Mouse (Mus musculus): Measurements from ENCODE around the gene Slc26a10.
A peak's percentile ranks its signal among the peaks of the same experiment; 100 is the strongest.

Slc26a10 gene

GRCm38 (mm10) chr10:127179871-127180694 lies at the start of gene Slc26a10:
Gene Slc26a10, minus strand, starts transcription at chr10:127180645.
- no peak for DNase-seq

- peak; percentile 79 for DNase-seq
Measured at GRCm38 (mm10) chr10:127228897-127229296, 48.5 kb upstream of the Slc26a10 start.

GRCm38 (mm10) chr10:127227163-127227562 lies 46.7 kb upstream of the Slc26a10 start:
- DNase-seq: no peak

DNA sequence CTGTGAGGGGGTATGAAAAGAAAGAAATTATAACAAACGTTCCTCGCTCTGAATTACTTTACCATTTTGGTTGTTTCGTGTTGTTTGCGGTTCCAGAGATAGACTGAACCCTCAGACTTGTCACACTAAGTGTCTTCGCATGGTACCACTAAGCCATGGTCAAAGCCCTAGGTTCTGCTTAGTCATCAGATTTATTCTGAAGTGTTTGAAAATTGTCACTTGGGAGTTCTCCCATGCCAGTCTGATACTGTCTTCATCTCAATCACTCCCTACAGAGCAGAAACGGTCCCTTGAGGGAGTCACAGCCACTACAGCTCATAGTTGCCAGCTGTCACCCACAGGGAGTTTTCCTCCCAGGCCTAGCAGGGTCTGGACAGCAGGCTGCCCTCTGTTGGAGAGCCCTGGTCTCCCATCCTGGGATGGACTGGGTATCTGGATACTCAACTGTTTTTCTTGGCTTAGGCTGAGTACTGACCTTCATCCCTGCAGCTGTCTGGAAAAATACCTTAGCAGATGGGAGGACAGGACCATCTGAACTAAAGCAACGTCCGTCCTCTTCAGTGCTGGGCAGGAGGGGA lies 46.0 kb upstream of the Slc26a10 start:
- peak; percentile 60 for DNase-seq

DNA sequence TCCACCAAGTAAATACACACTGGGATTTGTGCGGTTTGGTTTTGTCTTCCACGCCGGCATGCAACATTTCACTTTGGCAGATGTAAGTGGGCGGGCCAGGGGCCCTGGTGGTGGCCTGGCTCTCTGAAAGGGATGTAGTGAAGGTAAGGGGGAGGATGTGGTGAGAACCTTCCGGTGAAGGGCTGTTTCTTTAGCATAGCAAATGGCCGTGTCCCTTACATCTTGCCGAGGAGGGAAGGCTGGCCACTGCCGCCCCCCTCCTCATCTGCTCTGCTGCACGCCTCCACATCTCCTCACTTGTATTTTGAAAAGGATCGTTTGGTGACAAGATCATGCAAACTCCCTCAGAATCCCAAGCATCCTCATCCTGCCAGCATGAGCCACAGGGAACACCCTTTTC lies 45.3 kb upstream of the Slc26a10 start:
- DNase-seq: no peak

DNA sequence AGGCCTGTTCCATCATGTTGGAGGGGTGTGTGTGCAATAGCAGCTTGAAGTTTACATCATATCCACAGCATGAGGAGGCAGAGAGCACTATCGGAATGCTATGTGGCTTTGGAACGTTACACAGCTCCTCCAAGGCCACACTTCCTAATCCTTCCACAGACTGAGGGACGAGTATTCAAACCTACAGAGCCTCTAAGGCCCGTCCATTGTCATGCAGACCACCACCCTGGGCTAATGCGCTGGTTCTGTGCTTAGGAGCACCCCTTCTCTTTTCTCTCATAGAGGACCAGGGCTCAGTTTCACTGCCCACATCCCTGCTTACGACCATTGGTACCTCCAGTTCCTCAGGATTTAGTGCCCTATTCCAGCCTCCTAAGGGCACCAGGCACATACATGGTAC lies 44.8 kb upstream of the Slc26a10 start:
- no peak for DNase-seq

GRCm38 (mm10) chr10:127218339-127218738 lies 37.9 kb upstream of the Slc26a10 start:
- no peak for DNase-seq

- DNase-seq: no peak
Measured at GRCm38 (mm10) chr10:127217177-127217576, 36.7 kb upstream of the Slc26a10 start.

- DNase-seq: no peak
Measured at GRCm38 (mm10) chr10:127216456-127216855, 36.0 kb upstream of the Slc26a10 start.

DNA sequence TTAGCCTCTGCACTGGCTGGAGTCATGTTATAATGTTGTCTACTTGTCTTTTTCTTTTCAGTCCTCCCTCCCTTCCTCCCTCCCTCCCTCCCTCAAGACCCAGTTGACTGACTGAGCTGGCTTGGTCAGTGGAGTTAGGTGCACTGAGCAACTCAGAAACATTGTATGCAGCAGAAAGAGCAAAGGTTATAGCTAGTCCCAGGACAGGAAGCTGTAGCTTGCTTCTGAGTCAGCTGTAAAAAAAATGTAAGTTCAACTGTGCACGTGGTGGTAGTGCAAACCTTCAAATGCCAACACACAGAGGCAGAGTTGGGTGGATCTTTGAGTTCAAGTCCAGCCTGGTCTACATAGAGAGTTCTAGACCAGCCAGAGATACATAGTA lies 34.0 kb upstream of the Slc26a10 start:
- no peak for DNase-seq

- DNase-seq: no peak
Measured at GRCm38 (mm10) chr10:127213704-127214421, 33.4 kb upstream of the Slc26a10 start.

- DNase-seq: no peak
Measured at GRCm38 (mm10) chr10:127213272-127213671, 32.8 kb upstream of the Slc26a10 start.

- peak; percentile 91 for DNase-seq
Measured at GRCm38 (mm10) chr10:127211414-127211854, 31.0 kb upstream of the Slc26a10 start, which contains the start of gene Pip4k2c. Gene Pip4k2c, minus strand, starts transcription at chr10:127211585.

DNA sequence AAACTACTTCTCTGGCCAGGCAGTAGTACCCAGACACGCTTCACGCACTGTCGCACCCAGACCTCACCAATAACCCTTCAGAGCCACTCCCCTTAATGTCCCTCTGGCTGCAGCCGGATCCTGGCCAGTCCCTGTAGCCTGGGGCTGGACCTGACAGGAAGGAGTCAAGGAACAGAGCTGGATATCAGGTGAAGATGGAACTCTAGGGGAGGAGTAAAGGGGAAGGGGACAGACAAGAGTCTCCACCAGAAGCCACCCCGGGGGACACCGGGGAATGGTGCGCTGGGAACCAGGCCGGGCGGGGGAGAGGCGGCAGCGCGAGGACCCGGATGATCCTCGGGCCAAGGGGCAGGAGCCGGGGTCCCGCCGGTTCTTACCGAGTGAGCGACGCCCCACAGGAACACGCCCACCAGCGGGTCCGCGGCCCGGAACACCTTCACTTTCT lies 30.5 kb upstream of the Slc26a10 start:
- peak; percentile 53 for DNase-seq

DNA sequence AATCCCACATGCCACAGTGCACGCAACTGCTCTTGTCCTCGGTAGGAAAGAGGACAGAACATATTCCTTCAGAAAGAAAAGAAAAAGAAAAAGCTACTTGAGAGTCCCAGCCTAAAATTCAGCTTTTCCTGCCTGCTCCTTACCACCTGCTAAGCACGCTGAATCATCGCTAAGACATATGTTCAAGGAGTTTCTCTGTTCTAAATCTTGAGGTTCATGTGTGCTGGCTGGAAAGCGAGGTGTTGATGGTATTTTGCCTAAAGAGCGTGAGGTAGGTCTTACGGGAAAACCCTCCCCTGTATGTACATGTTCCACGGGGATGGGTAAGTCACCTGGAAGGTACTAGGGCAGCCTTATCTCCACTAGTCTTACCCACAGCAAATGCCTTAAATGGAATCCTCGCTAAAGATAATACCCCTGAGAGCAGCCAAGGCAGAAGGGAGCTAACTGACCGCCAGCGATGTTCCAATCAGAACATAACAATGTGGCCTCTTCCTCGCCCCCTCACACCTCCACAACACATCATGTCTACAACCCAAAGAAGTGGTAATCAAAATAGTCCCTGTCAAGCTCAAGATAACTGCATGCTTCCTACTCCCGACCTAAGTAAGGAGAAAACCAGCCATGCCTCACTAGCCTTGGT lies 29.6 kb upstream of the Slc26a10 start:
- DNase-seq: no peak

GRCm38 (mm10) chr10:127208921-127209320 lies 28.5 kb upstream of the Slc26a10 start:
- no peak for DNase-seq

GRCm38 (mm10) chr10:127205373-127205772 lies 24.9 kb upstream of the Slc26a10 start:
- no peak for DNase-seq

DNA sequence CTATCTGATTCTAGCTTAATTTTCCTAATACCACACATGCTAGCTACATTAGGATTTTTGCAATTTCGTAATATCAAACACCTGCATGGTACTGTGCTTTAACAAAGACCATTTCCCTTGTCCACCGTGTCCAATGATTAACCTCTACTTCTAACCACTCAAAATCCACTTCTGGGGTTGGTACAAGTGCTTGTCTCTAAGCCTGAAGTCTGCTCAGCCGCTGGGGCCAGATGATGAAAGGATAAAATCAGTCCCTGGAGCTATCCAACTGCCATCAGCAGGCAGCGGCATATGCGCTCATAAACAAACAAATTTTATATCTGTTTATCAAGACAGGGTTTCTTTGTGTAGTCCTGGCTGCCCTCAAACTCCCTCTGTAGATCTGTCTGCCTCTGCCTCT lies 24.1 kb upstream of the Slc26a10 start:
- DNase-seq: no peak

GRCm38 (mm10) chr10:127203106-127203505 lies 22.7 kb upstream of the Slc26a10 start:
- no peak for DNase-seq

GRCm38 (mm10) chr10:127200279-127200678 lies 19.8 kb upstream of the Slc26a10 start:
- DNase-seq: no peak

DNA sequence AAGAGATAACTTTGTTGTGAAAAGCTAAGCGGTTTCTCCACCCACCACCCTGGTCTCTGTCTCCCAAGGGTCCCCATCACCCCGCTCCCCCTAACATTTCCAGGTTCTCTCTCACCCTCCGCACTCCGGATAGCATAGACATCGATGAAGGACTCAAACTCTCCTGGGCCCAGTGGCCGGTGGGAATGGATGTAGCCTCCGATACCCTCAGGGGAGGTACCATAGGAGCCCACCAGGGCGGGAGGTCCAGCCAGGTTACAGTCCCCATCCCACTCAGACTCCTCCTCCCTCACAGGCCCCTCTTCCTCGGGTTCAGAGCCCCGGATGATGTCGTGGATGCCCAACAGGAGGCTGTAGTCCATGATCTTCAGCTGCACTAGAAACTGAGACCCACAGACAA lies 19.0 kb upstream of the Slc26a10 start:
- no peak for DNase-seq

GRCm38 (mm10) chr10:127199068-127199467 lies 18.6 kb upstream of the Slc26a10 start:
- no peak for DNase-seq

DNA sequence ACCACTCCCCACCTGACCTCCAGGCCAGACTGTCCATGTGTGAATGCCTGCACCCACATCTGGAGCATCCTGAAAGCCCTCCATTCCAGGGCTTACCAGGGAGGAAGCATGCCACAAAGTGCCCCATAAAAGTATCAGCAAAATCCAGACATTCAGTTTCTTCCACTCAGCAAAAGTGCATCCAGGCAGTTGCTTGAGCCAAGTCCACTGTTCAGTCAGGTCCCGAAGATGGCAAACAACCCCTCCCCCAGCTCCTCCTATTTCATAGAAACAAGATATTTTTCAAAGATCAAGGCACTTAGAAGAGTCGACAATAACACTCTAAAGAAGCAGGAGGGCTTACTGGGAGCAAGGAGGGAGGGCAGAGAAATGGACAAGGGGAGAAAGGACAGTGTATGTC lies 18.0 kb upstream of the Slc26a10 start:
- DNase-seq: no peak

Data from lung, postnatal 10 days (tissue).